8 mouse cellular contexts compared by ENCODE assay signal in genomic region chr11:117949392-117950091, GRCm38 (mm10). TPM values are rescaled to one million over a fixed set of nuclear protein-coding genes. Genes with fewer than 3 reads are reported as not detected.
A peak's percentile ranks its signal among the peaks of the same experiment; 100 is the strongest.
DNase-seq lines count a peak whose midpoint lies in the region; ATAC-seq lines count a peak whose summit lies in the region.

No protein-coding gene starts in this region.

- no peaks in the 10 kb centered on the region; the same call in 1 of the 2 replicates for H3K4me1 ChIP-seq in forebrain, embryonic 14.5 days (ENCODE audit: control insufficient read depth, insufficient read depth, low read length)
- peaks cover 50% of the 10 kb centered on the region for H3K4me1 ChIP-seq in limb, embryonic 10.5 days
- H3K4me1 ChIP-seq in stomach, embryonic 16.5 days (ENCODE audit: control insufficient read depth, insufficient read depth, low read length) = peaks cover 31% of the 10 kb centered on the region

- H3K9ac ChIP-seq in forebrain, embryonic 14.5 days (ENCODE audit: low read length) = peak overlapping the region; percentile 67
- H3K9ac ChIP-seq in stomach, embryonic 16.5 days (ENCODE audit: low read length) = peak overlapping the region; percentile 77

- intact Hi-C loops in heart, postnatal 36 days (cut with DNase I) = loop anchor here (5.0 kb wide), 1 partner anchor 37 kb away; no protein-coding TSS in a partner anchor

- peak; percentile 96 for DNase-seq in 3T3-L1 (ENCODE audit: low read depth, low spot score)
- DNase-seq in Muller cell, postnatal 12 days (ENCODE audit: inconsistent ontology term) = peak; percentile 97
- DNase-seq in forebrain, embryonic 14.5 days (ENCODE audit: low spot score) = peak; percentile 80
- DNase-seq in heart, postnatal 36 days = peak; percentile 87 to 90
- peak; percentile 88 for DNase-seq in limb, embryonic 10.5 days (ENCODE audit: low spot score)
- DNase-seq in mesoderm, embryonic 11.5 days (ENCODE audit: low read depth, low spot score) = peak; percentile 89

- no peaks in the 10 kb centered on the region for H3K9me3 ChIP-seq in forebrain, embryonic 14.5 days (replicated peaks; ENCODE audit: control insufficient read depth, low read length)
- no peaks in the 10 kb centered on the region for H3K9me3 ChIP-seq in limb, embryonic 10.5 days (replicated peaks)
- no peaks in the 10 kb centered on the region for H3K9me3 ChIP-seq in stomach, embryonic 16.5 days (replicated peaks; ENCODE audit: control insufficient read depth, low read length)

- ATAC-seq in forebrain, embryonic 14.5 days = peak; percentile 83
- ATAC-seq in stomach, embryonic 16.5 days (ENCODE audit: insufficient read depth, low FRiP score) = peak; percentile 89
- ATAC-seq in inflammation-experienced regulatory T-cells, adult 6 months = no peak

- peak overlapping the region; percentile 19 for H3K4me3 ChIP-seq in forebrain, embryonic 14.5 days (ENCODE audit: low read depth, low read length)
- H3K4me3 ChIP-seq in limb, embryonic 10.5 days = peak overlapping the region; percentile 54
- peak overlapping the region; percentile 41 for H3K4me3 ChIP-seq in stomach, embryonic 16.5 days (replicated peaks; ENCODE audit: low read length)

- peak overlapping the region; percentile 57 for H3K4me2 ChIP-seq in forebrain, embryonic 14.5 days (ENCODE audit: low read length)
- peak overlapping the region; percentile 72 for H3K4me2 ChIP-seq in stomach, embryonic 16.5 days (ENCODE audit: low read depth, low read length)

- H3K27me3 ChIP-seq in forebrain, embryonic 14.5 days (replicated peaks; ENCODE audit: control insufficient read depth, insufficient read depth, low read length) = no peaks in the 10 kb centered on the region
- peaks cover 39% of the 10 kb centered on the region for H3K27me3 ChIP-seq in limb, embryonic 10.5 days (ENCODE audit: low read depth, poor library complexity, severe bottlenecking)
- H3K27me3 ChIP-seq in stomach, embryonic 16.5 days (ENCODE audit: control insufficient read depth, insufficient read depth, low read length) = no peaks in the 10 kb centered on the region

- H3K27ac ChIP-seq in forebrain, embryonic 14.5 days (ENCODE audit: low read depth, low read length) = 0 out of 2 replicates have a peak overlapping the region, but pooled peaks have one; percentile 1
- peak overlapping the region; percentile 82 for H3K27ac ChIP-seq in limb, embryonic 10.5 days
- H3K27ac ChIP-seq in stomach, embryonic 16.5 days (ENCODE audit: low read length) = peak overlapping the region; percentile 85

- 2% methylated on average over 49 of the region's 49 CpGs for WGBS in forebrain, embryonic 14.5 days
- WGBS in limb, embryonic 10.5 days = 1% methylated on average over 49 of the region's 49 CpGs
- WGBS in stomach, embryonic 16.5 days = 5% methylated on average over 49 of the region's 49 CpGs

- H3K36me3 ChIP-seq in forebrain, embryonic 14.5 days (ENCODE audit: control insufficient read depth, insufficient read depth, low read length) = no peaks in the 10 kb centered on the region
- no peaks in the 10 kb centered on the region for H3K36me3 ChIP-seq in limb, embryonic 10.5 days
- no peaks in the 10 kb centered on the region for H3K36me3 ChIP-seq in stomach, embryonic 16.5 days (ENCODE audit: control insufficient read depth, insufficient read depth, low read length)

RNA-seq across cellular contexts. Expression of gene Socs3, which starts 20.3 kb away (rescaled TPM):
- 8.1 and 8.7 TPM in 2 replicates for polyA plus RNA-seq in forebrain, embryonic 14.5 days (2014; fragmentation: Nextera tagmentation; extraction: Ambion mirVana)
- 1 to 10 TPM; 3.4 to 3.8 TPM for total RNA-seq in heart, postnatal 36 days (2021)
- polyA plus RNA-seq in limb, embryonic 10.5 days (2016; fragmentation: Nextera tagmentation; extraction: Ambion mirVana) = 11.2 and 13.2 TPM in 2 replicates
- 16.1 and 17.4 TPM in 2 replicates for polyA plus RNA-seq in stomach, embryonic 16.5 days (2015; fragmentation: Nextera tagmentation; extraction: Ambion mirVana)
- 10 to 100 TPM; 21.7 to 47.4 (median 28.6) TPM for polyA plus RNA-seq in inflammation-experienced regulatory T-cells, adult 6 months (2017; shearing (Covaris generic))

RNA-seq across cellular contexts. Expression of gene Pgs1, which starts 36.5 kb away (rescaled TPM):
- 43.1 and 49.2 TPM in 2 replicates for polyA plus RNA-seq in forebrain, embryonic 14.5 days (2014; fragmentation: Nextera tagmentation; extraction: Ambion mirVana)
- total RNA-seq in heart, postnatal 36 days (2021) = 10 to 100 TPM; 17.8 to 20.0 TPM
- 47.1 and 47.4 TPM in 2 replicates for polyA plus RNA-seq in limb, embryonic 10.5 days (2016; fragmentation: Nextera tagmentation; extraction: Ambion mirVana)
- polyA plus RNA-seq in stomach, embryonic 16.5 days (2015; fragmentation: Nextera tagmentation; extraction: Ambion mirVana) = 32.1 and 37.1 TPM in 2 replicates
- 10 to 100 TPM; 26.4 to 38.4 (median 36.7) TPM for polyA plus RNA-seq in inflammation-experienced regulatory T-cells, adult 6 months (2017; shearing (Covaris generic))

Comparison
In these comparisons a context has a peak if more than half of its experiments do, and no peak if none do; other contexts are left out.
1. H3K27ac ChIP-seq: peak in every context shown above with its lines; median percentile 85 in stomach, embryonic 16.5 days; 82 in limb, embryonic 10.5 days; 1 in forebrain, embryonic 14.5 days.